Mouse (Mus musculus): ENCODE data around the gene Abca3.
A peak's percentile ranks its signal among the peaks of the same experiment; 100 is the strongest.
"Not testable (repeated sequence)": the region's sequence is repeated elsewhere in the genome, so short reads cannot be mapped to it uniquely, and the experiment has no call there.

The Abca3 gene

GRCm38 (mm10) chr17:24442632-24443155 is 90.9 kb downstream of the Abca3 start, which contains the start of gene Dnase1l2:
Gene Dnase1l2, minus strand, starts transcription at chr17:24443105.
- no peak for DNase-seq

GRCm38 (mm10) chr17:24443409-24443808 is 91.7 kb downstream of the Abca3 start:
- DNase-seq = no peak

GRCm38 (mm10) chr17:24446590-24446989 is 94.8 kb downstream of the Abca3 start:
- DNase-seq = no peak

- no peak for DNase-seq
These were observed 97.8 kb downstream of the Abca3 start for GRCm38 (mm10) chr17:24449507-24449906.

GRCm38 (mm10) chr17:24451220-24451619 is 99.5 kb downstream of the Abca3 start:
- no peak for DNase-seq

GRCm38 (mm10) chr17:24453372-24453771 is 101.6 kb downstream of the Abca3 start:
- DNase-seq = no peak

- DNase-seq = no peak
These were observed 102.5 kb downstream of the Abca3 start for GRCm38 (mm10) chr17:24454218-24454755.

- peak; percentile 98 to 99 for DNase-seq
These were observed 103.2 kb downstream of the Abca3 start for GRCm38 (mm10) chr17:24454756-24455522.

- not testable (repeated sequence) for DNase-seq
These were observed 103.9 kb downstream of the Abca3 start for GRCm38 (mm10) chr17:24455523-24456206.

Measured in thymus, postnatal 36 days (tissue).